Mouse (Mus musculus) heart, embryonic 12.5 days (tissue): Measurements from ENCODE around the gene Selenoh. TPM values are rescaled to one million over a fixed set of nuclear protein-coding genes. Genes with fewer than 3 reads are reported as not detected.

Source experiments
- ATAC-seq: fragments of 200-750 bp; cut with Nextera tagmentation; 2 replicates; pipeline ENCODE4 v1.8.0; 2017; ENCODE audit warnings: moderate TSS enrichment, moderate library complexity; ENCODE audit not compliant: insufficient number of reproducible peaks, low FRiP score
- H3K27ac ChIP-seq: fragments of 300-500 bp; sonication (generic); 2 replicates; pipeline ENCODE4 v1.5.1; 2016; ENCODE audit warnings: mild to moderate bottlenecking, moderate library complexity; ENCODE audit not compliant: poor library complexity, severe bottlenecking
- H3K27me3 ChIP-seq: fragments of 300-500 bp; sonication (generic); replicated peaks from 2 replicates; pipeline ENCODE4 v1.6.1; 2016; ENCODE audit warnings: mild to moderate bottlenecking, moderate library complexity
- H3K36me3 ChIP-seq: fragments of 300-500 bp; sonication (generic); 2 replicates; pipeline ENCODE4 v1.6.1; 2016; ENCODE audit warnings: mild to moderate bottlenecking, moderate library complexity
- H3K4me1 ChIP-seq: fragments of 300-500 bp; sonication (generic); replicated peaks from 2 replicates; pipeline ENCODE4 v1.6.1; 2016; ENCODE audit warnings: mild to moderate bottlenecking
- H3K4me2 ChIP-seq: fragments of 300-500 bp; sonication (generic); 2 replicates; pipeline ENCODE4 v1.6.1; 2016; ENCODE audit warnings: mild to moderate bottlenecking, moderate library complexity
- H3K4me3 ChIP-seq: fragments of 300-500 bp; sonication (generic); 2 replicates; pipeline ENCODE4 v1.5.1; 2016; ENCODE audit warnings: mild to moderate bottlenecking
- H3K9ac ChIP-seq: fragments of 300-500 bp; sonication (generic); 2 replicates; pipeline ENCODE4 v1.6.1; 2016; ENCODE audit warnings: mild to moderate bottlenecking, moderate library complexity
- H3K9me3 ChIP-seq: fragments of 300-500 bp; sonication (generic); replicated peaks from 2 replicates; pipeline ENCODE4 v1.6.1; 2016; ENCODE audit warnings: mild to moderate bottlenecking, moderate library complexity
- WGBS: fragments of 180-500 bp; shearing (Covaris S2); methylation state at CpG from one replicate; pipeline ENCODE4 v1.1.7; 2016; 5-methylcytosine and 5-hydroxymethylcytosine counted together
- polyA plus RNA-seq: library from polyadenylated mRNA; unstranded; fragments of >200 nt; fragmentation: Nextera tagmentation; extraction: Ambion mirVana; gene quantifications from 2 replicates; pipeline ENCODE4 v1.2.1, GENCODE M21; 2016

Selenoh gene
- polyA plus RNA-seq, 1 experiment from 2014 or later: 279 TPM

DNA sequence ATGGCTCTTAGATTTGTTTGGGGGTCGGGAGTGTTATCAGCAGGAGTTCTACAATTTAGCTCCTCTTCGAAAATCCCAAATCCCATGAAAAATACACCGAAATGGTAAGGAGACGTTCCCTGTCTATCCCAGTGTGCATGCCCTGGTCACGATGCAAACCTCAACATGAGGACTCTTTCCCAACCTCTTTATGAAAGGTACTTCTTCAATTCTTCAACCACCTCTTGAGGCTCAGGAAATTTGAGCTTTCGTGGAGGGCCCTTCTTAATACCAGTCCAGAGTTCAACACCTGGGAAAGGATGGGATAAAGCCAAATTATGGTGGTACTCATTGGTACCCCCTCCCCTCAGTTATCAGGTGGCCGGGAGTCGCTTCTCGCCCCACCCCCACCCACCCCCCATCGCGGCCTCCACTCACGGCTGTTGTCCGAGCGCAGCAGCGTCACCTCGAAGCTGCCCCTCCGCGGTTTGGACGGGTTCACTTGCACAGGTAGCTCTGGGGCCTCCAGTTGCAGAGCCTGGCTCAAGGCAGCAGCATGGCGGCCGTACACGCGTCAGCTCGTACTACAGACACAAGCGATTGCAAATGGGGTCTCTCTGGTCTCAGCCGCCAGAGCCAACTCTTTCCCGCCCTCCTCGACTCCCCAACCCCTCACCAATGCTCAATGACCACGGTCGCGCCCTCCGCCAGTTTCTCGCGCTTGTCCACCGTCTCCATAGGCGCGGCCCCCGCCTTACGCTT is 572 bp downstream of the Selenoh start:
- whole genome bisulfite sequencing: 3% methylated on average over 39 of the region's 39 CpGs
- peak overlapping the region; percentile 80 for H3K4me3 ChIP-seq
- H3K27me3 ChIP-seq: no peaks in the 10 kb centered on the region
- peaks cover 46% of the 10 kb centered on the region for H3K36me3 ChIP-seq
- peak; percentile 62 for ATAC-seq
- peak overlapping the region; percentile 83 for H3K9ac ChIP-seq
- H3K9me3 ChIP-seq: no peaks in the 10 kb centered on the region
- H3K4me1 ChIP-seq: peaks cover 14% of the 10 kb centered on the region
- H3K4me2 ChIP-seq: peak overlapping the region; percentile 84
- H3K27ac ChIP-seq: peak overlapping the region; percentile 92

DNA sequence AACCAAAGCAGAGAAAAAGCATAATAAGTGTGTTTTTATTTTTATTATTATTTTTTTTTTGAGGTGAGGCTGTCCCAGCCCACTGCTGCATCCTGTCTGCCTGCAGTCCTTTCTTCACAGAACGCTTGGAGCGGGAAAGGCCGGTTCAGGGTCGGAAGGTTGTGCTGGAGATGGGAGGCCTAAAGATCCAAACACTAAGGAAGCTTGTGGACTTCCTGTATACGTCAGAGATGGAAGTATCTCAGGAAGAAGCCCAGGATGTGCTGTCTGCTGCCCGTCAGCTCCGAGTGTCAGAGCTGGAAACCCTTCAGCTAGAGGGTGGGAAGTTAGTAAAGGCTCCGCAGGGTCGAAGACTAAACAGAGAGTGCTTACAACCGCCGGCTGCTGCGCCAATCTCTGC is 4.5 kb downstream of the Selenoh start:
- Histone ChIP-seq H3K27ac (peak overlapping the region; percentile 45), H3K9me3 (peaks cover 3% of the 10 kb centered on the region; the same call in 1 of the 2 replicates), H3K9ac (no peak overlapping the region), H3K27me3 (no peaks in the 10 kb centered on the region), H3K36me3 (peaks cover 20% of the 10 kb centered on the region), H3K4me3 (no peak overlapping the region), H3K4me2 (peak overlapping the region; percentile 25; the same call in 1 of the 2 replicates), H3K4me1 (peaks cover 12% of the 10 kb centered on the region)
- WGBS: 48% methylated on average over 12 of the region's 12 CpGs
- ATAC-seq: no peak

DNA sequence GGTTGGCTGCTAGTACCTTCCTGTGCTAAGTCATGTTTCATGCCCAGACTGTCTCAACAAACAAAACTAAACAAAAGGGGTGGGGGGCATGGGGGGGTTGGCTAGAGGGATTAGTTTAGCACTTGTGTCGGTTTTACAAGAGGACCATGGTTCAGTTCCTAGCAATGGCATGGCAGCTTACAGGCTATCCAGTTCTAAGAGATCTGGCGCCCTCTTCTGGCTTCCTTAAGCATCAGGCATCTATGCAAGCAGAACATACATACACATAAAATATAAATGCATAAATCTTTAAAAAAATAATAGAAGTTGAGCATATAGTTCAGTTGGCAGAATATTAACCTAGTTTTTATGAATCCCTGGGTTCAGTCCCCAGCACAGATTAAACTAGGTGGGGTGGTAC is 7.7 kb downstream of the Selenoh start:
- Histone ChIP-seq H3K4me2 (no peak overlapping the region), H3K4me3 (no peak overlapping the region), H3K9me3 (peaks cover 3% of the 10 kb centered on the region; the same call in 1 of the 2 replicates), H3K9ac (no peak overlapping the region), H3K36me3 (0 out of 2 replicates have a peak, but pooled peaks cover 6% of the 10 kb centered on the region), H3K27ac (no peak overlapping the region), H3K4me1 (0 out of 2 replicates have a peak, but pooled peaks cover 4% of the 10 kb centered on the region), H3K27me3 (no peaks in the 10 kb centered on the region)
- 33% methylated on average over 2 of the region's 2 CpGs for WGBS
- no peak for ATAC-seq

DNA sequence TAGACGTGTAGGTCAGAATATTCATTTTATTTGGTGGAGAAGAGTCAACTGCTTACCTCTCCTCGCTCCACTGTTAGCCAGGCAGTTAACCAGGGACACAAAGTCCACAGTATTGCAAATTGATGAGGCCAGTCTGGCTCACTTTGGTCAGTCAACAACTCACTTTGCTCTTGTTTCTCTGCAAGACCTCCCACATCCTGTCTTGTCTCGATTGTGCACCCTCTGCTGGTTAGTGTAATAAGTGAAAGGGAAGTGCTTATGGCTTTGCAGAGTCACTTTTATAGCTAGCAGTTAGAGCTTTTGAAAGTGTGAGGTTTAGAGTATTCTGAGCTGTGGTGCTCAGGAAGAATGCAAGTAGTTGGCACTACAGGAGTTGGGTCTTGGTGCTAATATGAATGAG is 10.3 kb downstream of the Selenoh start:
- no peak overlapping the region for H3K4me2 ChIP-seq
- H3K9ac ChIP-seq: no peak overlapping the region
- 59% methylated on average over 3 of the region's 3 CpGs for WGBS
- no peaks in the 10 kb centered on the region for H3K4me1 ChIP-seq
- H3K36me3 ChIP-seq: no peaks in the 10 kb centered on the region
- H3K27me3 ChIP-seq: no peaks in the 10 kb centered on the region
- H3K4me3 ChIP-seq: no peak overlapping the region
- H3K27ac ChIP-seq: no peak overlapping the region
- no peak for ATAC-seq
- peaks cover 3% of the 10 kb centered on the region; the same call in 1 of the 2 replicates for H3K9me3 ChIP-seq

GRCm38 (mm10) chr2:84658806-84659205 is 11.8 kb downstream of the Selenoh start, which contains the start of gene Btbd18:
TSS of gene Btbd18 (plus strand) at chr2:84659079.
- no peak for ATAC-seq
- no peak within 1 kb of the TSS for H3K4me3 ChIP-seq
- peaks cover 3% of the 10 kb centered on the region; the same call in 1 of the 2 replicates for H3K9me3 ChIP-seq
- WGBS: 91% methylated on average over 32 of the region's 32 CpGs
- H3K9ac ChIP-seq: no peak within 1 kb of the TSS
- no peaks in the 10 kb centered on the region for H3K36me3 ChIP-seq
- no peak within 1 kb of the TSS for H3K4me2 ChIP-seq
- no peaks in the 10 kb centered on the region for H3K27me3 ChIP-seq
- no peaks in the 10 kb centered on the region for H3K4me1 ChIP-seq
- H3K27ac ChIP-seq: no peak within 1 kb of the TSS

DNA sequence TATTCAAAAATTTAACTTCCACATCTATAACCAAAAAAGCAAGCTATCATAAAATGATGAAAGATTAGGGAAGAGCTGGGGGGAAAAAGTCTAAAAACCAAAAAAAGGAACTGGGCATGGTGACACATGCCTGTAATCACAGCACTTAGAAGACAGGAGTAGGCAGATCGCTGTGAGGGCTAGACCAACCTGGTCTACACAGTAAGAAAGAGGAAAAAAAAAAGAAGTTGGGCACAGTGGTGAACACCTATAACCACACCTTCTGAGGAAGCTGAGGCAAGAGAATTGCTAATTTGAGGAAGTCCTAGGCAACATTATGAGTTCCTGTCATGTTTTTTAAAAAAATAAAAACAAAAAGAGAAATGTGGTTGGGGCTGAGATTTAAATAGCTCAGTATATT is 14.7 kb downstream of the Selenoh start:
- no peaks in the 10 kb centered on the region for H3K9me3 ChIP-seq
- no peak for ATAC-seq
- H3K27me3 ChIP-seq: no peaks in the 10 kb centered on the region
- no peak overlapping the region for H3K4me2 ChIP-seq
- whole genome bisulfite sequencing: 56% methylated on average over 1 of the region's 1 CpGs
- H3K9ac ChIP-seq: no peak overlapping the region
- no peak overlapping the region for H3K4me3 ChIP-seq
- no peaks in the 10 kb centered on the region for H3K4me1 ChIP-seq
- no peaks in the 10 kb centered on the region for H3K36me3 ChIP-seq
- no peak overlapping the region for H3K27ac ChIP-seq

- Histone ChIP-seq H3K36me3 (no peaks in the 10 kb centered on the region), H3K9ac (no peak overlapping the region), H3K27ac (no peak overlapping the region), H3K4me1 (no peaks in the 10 kb centered on the region), H3K9me3 (no peaks in the 10 kb centered on the region), H3K27me3 (no peaks in the 10 kb centered on the region), H3K4me2 (no peak overlapping the region), H3K4me3 (no peak overlapping the region)
- ATAC-seq: no peak
Observed at GRCm38 (mm10) chr2:84653354-84653753, 17.2 kb downstream of the Selenoh start.

DNA sequence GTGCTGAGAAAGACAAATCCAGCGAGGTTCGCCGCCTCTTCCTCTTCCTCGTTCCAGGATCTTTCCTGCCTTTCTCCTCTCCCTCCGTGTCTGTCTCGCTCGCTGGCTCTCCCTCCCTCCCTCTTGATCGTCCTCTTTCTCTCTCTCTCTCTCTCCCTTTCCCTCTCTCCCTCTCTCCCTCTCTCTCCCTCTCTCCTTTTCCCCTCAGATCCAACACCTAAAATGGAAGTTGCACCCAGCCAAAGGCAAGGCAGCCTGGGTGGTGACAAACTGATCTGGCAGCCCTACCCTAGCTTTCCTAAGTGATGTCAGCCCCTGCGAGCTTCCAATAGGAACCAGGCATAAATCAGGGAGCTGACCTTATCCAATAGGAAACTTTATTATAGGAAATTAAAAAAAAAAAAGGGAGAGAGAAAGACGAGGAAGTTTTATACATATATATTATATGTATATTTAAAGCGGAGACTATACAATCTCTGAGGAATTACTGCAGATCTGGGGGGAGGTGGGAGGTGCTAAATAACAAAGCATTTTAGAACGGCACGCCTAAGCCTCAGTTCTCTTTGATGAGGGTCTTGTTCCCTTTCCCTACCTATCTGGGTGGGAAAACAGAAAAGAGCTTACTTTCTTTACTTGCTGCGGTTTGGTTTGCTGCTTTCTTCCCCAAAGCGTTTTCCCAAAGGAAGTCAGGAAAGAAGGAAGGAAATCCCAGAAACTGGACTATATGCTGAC is 19.9 kb downstream of the Selenoh start, which contains the start of gene Ctnnd1:
Ctnnd1 (minus strand) TSS at position 302 of the 732 bp plus-strand sequence.
- Histone ChIP-seq H3K27ac (peak within 1 kb of the TSS; percentile 97), H3K9me3 (no peaks in the 10 kb centered on the region), H3K4me2 (peak within 1 kb of the TSS; percentile 65), H3K4me1 (peaks cover 21% of the 10 kb centered on the region), H3K36me3 (0 out of 2 replicates have a peak, but pooled peaks cover 3% of the 10 kb centered on the region), H3K27me3 (no peaks in the 10 kb centered on the region), H3K4me3 (peak within 1 kb of the TSS; percentile 67), H3K9ac (peak within 1 kb of the TSS; percentile 89)
- 0% methylated on average over 15 of the region's 15 CpGs for WGBS
- peak; percentile 94 for ATAC-seq

GRCm38 (mm10) chr2:84649674-84650073 is 20.9 kb downstream of the Selenoh start:
- H3K9ac ChIP-seq: peak overlapping the region; percentile 89
- no peak for ATAC-seq
- WGBS: 0% methylated on average over 10 of the region's 10 CpGs

DNA sequence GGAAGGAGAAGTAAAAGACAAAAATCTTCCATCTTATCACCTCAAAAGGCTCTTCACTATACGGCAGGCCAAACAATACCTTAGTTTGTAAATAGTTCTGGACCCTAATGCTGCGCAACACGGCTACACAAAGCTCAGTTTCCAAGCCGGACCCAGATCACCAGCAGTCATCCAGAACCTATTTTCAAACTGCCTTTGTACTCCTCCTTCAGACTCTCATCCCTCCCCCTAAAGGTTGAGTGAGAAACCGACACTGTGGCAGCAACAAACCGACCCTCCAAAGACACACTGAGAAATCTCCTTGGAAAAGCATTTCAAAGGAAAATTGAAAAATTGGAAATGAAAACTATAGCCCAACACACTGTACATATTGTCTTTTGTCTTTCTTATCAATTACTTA is 22.2 kb downstream of the Selenoh start:
- 27% methylated on average over 6 of the region's 6 CpGs for WGBS
- Histone ChIP-seq H3K4me3 (peak overlapping the region; percentile 60), H3K4me2 (peak overlapping the region; percentile 74), H3K4me1 (peaks cover 28% of the 10 kb centered on the region), H3K9ac (peak overlapping the region; percentile 77), H3K9me3 (no peaks in the 10 kb centered on the region), H3K36me3 (0 out of 2 replicates have a peak, but pooled peaks cover 3% of the 10 kb centered on the region), H3K27ac (peak overlapping the region; percentile 68; the same call in 1 of the 2 replicates), H3K27me3 (no peaks in the 10 kb centered on the region)
- ATAC-seq: no peak

More at GRCm38 (mm10) chr2:84649674-84650073, 20.9 kb downstream of the Selenoh start:
- Histone ChIP-seq H3K27ac (peak overlapping the region; percentile 97), H3K4me2 (peak overlapping the region; percentile 65), H3K4me3 (peak overlapping the region; percentile 67), H3K36me3 (0 out of 2 replicates have a peak, but pooled peaks cover 3% of the 10 kb centered on the region), H3K9me3 (no peaks in the 10 kb centered on the region), H3K27me3 (no peaks in the 10 kb centered on the region), H3K4me1 (peaks cover 21% of the 10 kb centered on the region)

- peak overlapping the region; percentile 42 for H3K4me2 ChIP-seq
- H3K4me1 ChIP-seq: peaks cover 36% of the 10 kb centered on the region
Observed at GRCm38 (mm10) chr2:84647051-84647568, 23.5 kb downstream of the Selenoh start.

More at GRCm38 (mm10) chr2:84647051-84647568, 23.5 kb downstream of the Selenoh start:
- peak overlapping the region; percentile 5; the same call in 1 of the 2 replicates for H3K4me3 ChIP-seq
- H3K27ac ChIP-seq: no peak overlapping the region
- 81% methylated on average over 6 of the region's 6 CpGs for WGBS
- no peak overlapping the region for H3K9ac ChIP-seq
- peaks cover 4% of the 10 kb centered on the region; the same call in 1 of the 2 replicates for H3K36me3 ChIP-seq
- H3K9me3 ChIP-seq: no peaks in the 10 kb centered on the region
- no peaks in the 10 kb centered on the region for H3K27me3 ChIP-seq
- ATAC-seq: no peak
